Comparison of ENCODE assay signal across 18 mouse cellular contexts in genomic region chr14:32311381-32312035, GRCm38 (mm10).
"Had no signal": no experiment of that assay in that cellular context is flagged by ENCODE, and none has a peak within 500 bp of the region (broad histone marks: within the 10 kb centered on the region; RNA-seq: fewer than 3 reads in every experiment).

No protein-coding gene starts in this region.

- H3K9ac ChIP-seq: lung, embryonic 14.5 days; midbrain, embryonic 12.5 days; neural tube, embryonic 13.5 days; neural tube, embryonic 15.5 days had no signal

- H3K27ac ChIP-seq: midbrain, embryonic 10.5 days; midbrain, embryonic 12.5 days; neural tube, embryonic 13.5 days; neural tube, embryonic 15.5 days had no signal

- DNase-seq: lung, embryonic 14.5 days; lung, postnatal 10 days; lung, postnatal 4 days; midbrain, embryonic 14.5 days; retina, postnatal 1 day; right cerebral cortex, adult 18-20 months; right cerebral cortex, postnatal 25 days; right cerebral cortex, postnatal 4 days; spleen, adult 18-20 months; thymus, adult 18-20 months; thymus, postnatal 14 days; thymus, postnatal 36 days had no signal

- H3K36me3 ChIP-seq: midbrain, embryonic 10.5 days; neural tube, embryonic 13.5 days; neural tube, embryonic 15.5 days had no signal

- H3K4me3 ChIP-seq: midbrain, embryonic 10.5 days; midbrain, embryonic 12.5 days; myocyte; neural tube, embryonic 13.5 days; neural tube, embryonic 15.5 days had no signal

- ATAC-seq: midbrain, embryonic 16.5 days had no signal

- H3K27me3 ChIP-seq: midbrain, embryonic 12.5 days; neural tube, embryonic 13.5 days; neural tube, embryonic 15.5 days had no signal

- H3K9me3 ChIP-seq: midbrain, embryonic 10.5 days; midbrain, embryonic 12.5 days; neural tube, embryonic 13.5 days; neural tube, embryonic 15.5 days had no signal

- H3K4me2 ChIP-seq: lung, embryonic 14.5 days; midbrain, embryonic 12.5 days; neural tube, embryonic 13.5 days; neural tube, embryonic 15.5 days had no signal

- H3K4me1 ChIP-seq: midbrain, embryonic 10.5 days; midbrain, embryonic 12.5 days had no signal
